Mouse (Mus musculus) frontal cortex, adult (tissue): ENCODE measurements at regions not wholly inside any gene's neighbourhood (a gene's known extent, or its start where the extent isn't known, plus 50 kb on each side); places are given as distances from the start of the nearest gene placed in this dataset.
A peak's percentile ranks its signal among the peaks of the same experiment; 100 is the strongest.

ENCODE experiments used
- ATAC-seq: cut with Nextera tagmentation; 2 replicates; pipeline ENCODE4 v1.9.2; 2017; ENCODE audit warnings: mild to moderate bottlenecking, moderate library complexity, mixed read lengths; ENCODE audit not compliant: low TSS enrichment

GRCm38 (mm10) chr16:22750725-22751287, 60.6 kb downstream of the Crygs start:
- ATAC-seq: peak; percentile 79

GRCm38 (mm10) chr16:22744121-22744855, 67.1 kb downstream of the Crygs start:
- ATAC-seq: no peak

- peak; percentile 73 for ATAC-seq
Measured at GRCm38 (mm10) chr16:22743461-22743860, 67.9 kb downstream of the Crygs start.

DNA sequence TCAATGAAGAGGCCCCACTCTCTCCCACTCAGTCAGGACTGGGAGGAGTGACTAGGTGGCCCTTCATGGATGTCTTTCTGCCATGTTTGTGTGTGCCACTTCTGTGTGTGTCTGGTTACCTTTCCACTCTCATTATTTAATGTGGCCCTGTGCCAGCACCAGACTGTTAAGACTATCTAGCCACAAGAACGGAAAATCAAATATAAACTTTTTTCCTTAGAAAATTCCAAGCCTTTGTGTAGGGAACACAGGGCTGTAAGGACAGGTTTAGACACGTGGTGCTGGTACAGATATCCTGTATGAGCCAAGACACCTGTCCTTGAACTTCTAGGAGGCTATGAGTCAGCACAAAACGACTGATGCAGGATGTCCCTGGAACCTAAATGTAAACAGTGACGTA, 69.9 kb downstream of the Crygs start:
- ATAC-seq: no peak

DNA sequence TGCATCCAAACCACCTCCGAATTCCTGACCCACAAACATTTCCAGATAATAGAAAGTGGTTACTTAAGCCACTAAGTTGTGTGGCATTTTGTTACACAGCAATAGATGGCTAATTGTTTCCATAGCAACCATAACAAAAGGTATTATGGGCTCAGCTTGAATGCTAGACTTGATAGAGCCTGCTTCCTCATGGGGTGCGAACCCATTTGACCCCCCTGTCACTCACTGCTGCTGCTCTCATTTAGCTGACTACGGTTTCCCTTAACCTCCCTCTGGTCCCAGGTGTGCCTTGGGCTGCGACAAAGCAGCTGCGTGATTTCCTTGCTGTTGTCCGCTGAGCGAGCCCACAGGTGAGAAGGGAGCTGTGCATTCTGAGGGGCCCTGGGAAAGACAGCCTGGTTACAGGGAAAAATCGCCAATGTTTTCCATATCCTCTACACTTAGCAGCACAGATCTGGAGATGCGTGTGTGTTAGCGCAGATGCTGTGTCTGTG, 76.8 kb downstream of the Crygs start:
- ATAC-seq: no peak

DNA sequence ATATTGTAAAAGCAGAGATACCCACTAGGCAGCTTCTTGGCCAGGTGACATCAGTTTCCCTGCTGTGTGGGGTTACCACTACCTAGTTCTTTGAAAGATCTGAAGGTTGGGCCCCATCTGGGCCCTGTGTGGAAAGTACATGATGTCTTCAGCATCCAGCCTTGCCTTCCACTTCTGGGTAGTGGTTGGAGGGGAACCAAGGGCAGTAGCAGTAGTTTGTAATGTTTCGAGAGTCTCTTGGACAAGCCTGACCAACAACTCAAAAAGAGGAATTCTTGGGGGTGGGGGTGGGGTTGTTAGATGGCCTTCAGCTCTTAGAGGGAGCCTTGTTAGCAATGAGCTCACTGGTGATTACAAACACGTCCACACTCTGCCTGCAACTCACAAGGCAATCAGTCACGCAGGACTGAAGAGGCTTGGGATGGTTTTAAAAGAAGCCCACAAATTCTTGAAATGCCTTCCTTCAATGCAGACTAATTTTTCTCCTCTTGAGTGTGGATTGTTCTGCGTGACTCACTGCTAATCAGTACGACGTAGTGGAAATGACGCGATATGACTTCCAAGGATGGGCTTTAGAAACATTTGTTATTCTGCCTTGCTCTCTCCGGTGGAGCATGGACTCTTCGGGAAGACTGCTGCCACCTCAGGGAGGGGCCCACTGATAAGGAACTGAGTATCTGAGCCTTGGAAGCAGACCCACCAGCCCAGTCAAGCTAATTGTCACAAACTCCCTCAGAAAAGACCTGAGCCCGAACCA, 76.9 kb upstream of the Dgkg start:
- no peak for ATAC-seq

- ATAC-seq: no peak
Measured at GRCm38 (mm10) chr16:22729096-22729495, 72.1 kb upstream of the Dgkg start.

GRCm38 (mm10) chr16:22725261-22725660, 68.2 kb upstream of the Dgkg start:
- ATAC-seq: peak; percentile 31; the same call in 1 of the 2 replicates

DNA sequence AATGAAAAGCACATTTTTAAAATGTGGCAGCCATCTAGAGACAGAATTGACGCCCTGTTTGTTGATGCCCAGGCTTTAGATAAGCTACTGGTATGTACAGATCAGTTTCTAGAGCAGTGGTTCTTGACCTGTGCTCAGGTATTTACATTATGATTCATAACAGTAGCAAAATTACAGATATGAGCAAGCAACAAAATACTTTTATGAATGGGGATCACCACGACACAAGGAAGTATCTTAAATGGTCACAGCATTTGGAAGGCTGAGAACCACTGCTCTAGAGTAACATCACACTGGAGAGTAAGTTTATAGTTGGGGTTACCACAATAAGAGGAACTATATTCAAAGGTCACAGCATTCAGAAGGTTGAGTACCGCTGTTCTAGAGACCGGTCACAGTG, 66.3 kb upstream of the Dgkg start:
- no peak for ATAC-seq

DNA sequence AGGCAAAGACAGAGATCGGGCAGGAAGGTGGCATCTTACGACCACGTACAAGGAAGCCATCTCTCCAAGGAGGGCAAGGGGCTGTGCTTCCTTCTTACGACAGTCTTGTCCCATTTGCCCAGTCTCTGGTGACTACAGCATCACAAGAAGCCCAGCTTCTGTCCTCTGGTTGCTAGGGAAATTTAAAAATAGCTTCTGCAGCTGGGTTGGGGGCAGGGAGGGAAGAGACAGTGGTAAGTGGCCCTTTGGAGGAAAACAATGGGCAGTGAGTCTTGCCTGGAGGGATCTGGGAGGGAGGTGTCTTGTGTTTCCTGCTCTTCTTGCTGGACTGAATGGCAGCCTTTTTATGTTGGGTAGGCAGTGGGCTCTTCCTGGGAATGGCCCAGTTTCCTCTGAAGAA, 62.8 kb upstream of the Dgkg start:
- no peak for ATAC-seq

- no peak for ATAC-seq
Measured at GRCm38 (mm10) chr16:22719304-22719703, 62.3 kb upstream of the Dgkg start.

DNA sequence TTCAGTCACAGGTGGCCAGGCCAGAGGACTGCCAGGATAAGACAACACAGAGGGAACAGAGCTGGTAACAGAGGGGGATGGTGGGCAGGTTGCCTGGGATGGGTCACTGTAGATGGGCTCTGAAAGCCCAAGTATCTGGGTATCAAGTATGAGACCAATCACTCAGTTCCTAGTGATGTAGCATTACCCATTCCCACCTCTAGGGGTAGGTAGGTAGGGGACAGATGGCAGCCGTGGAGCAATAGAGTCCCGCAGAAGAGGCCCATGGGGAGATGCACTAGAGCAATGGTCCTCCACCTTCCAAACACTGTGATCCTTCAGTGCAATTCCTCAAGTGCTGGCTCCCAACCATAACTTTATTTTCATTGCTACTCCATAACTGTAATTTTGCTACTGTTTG, 60.4 kb upstream of the Dgkg start:
- no peak for ATAC-seq

DNA sequence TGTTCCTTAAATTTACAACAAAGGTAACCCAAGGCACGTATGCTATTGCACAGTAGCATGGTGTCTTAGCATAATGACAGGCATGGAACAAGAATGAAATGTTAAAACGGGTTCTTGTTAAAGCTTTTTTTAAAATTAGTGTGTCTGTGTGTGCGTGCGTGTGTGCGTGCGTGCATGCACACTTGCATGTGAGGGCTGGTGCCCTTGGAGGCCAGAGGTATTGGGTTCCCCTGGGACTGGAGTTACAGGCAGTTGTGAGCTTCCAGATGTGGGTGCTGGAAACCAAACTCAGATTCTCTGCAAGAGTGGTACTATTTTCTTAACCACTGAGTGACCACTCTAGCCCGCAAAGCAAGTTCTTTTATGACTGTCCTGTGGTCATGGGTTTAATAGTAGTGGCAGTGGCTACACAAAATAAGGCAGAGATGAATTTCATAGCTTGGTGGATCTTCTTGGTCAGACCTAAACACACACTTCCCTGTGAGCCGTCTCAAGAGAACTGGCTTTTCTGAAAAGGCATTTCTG, 59.3 kb upstream of the Dgkg start:
- ATAC-seq: no peak

DNA sequence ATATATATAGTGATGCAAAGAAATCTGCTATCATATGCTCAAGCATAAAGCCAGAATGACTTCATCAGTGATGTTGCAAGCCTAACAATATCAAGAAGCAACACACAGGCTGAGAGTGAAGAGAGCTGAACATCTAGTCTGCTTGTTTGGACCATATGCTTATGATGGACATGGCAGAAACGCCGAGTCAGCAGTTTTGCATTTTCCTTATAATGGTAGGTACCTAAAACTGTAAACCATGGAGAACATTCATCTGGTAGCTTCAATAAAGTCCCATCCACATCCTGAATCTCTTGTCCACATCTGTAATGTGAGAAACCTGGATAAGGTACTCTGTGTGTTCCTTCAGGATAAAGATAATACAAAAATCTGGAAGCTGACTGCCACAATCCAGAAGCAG, 57.3 kb upstream of the Dgkg start:
- no peak for ATAC-seq

GRCm38 (mm10) chr16:22708768-22709167, 51.7 kb upstream of the Dgkg start:
- ATAC-seq: no peak
